Mouse (Mus musculus) layer of hippocampus, adult 18-20 months (tissue): ENCODE results near the gene Filip1. TPM values are rescaled to one million over a fixed set of nuclear protein-coding genes. Genes with fewer than 3 reads are reported as not detected.
"Not testable (repeated sequence)": the region's sequence is repeated elsewhere in the genome, so short reads cannot be mapped to it uniquely, and the experiment has no call there.

Source experiments
- DNase-seq, 2 experiments: peaks; one replicate each; pipeline ENCODE4 v3.0.0; 2022; ENCODE audit warnings: low spot score in 2 of 2
- long read RNA-seq: library from polyadenylated mRNA; stranded (forward); transcript quantifications from one replicate; pipeline ENCODE4 v2.0.0, GENCODE M21; 2021
- total RNA-seq, 2 experiments: library from RNA; stranded (reverse); gene quantifications; 2 replicates each; pipeline ENCODE4 v1.2.3; 2021

Filip1 gene
- 10 to 100 TPM; 10.6 to 13.1 TPM for total RNA-seq
- long read RNA-seq, partial matches to known transcripts, result 4 of 6 reads
- long read RNA-seq, other reads (novel, unspliced or antisense), result 2 of 6 reads

- DNase-seq, result no peak
These were observed at the start of gene Filip1 for GRCm38 (mm10) chr9:80012751-80013150. Gene Filip1, minus strand, starts transcription at chr9:80012851.

- no peak for DNase-seq
These were observed 45.0 kb upstream of the Filip1 start for GRCm38 (mm10) chr9:80057690-80058089.

- no peak for DNase-seq
These were observed 40.3 kb upstream of the Filip1 start for GRCm38 (mm10) chr9:80052951-80053350.

GRCm38 (mm10) chr9:80049271-80049670 lies 36.6 kb upstream of the Filip1 start:
- DNase-seq, result not testable (repeated sequence)

- DNase-seq, result not testable (repeated sequence)
These were observed 31.6 kb upstream of the Filip1 start for GRCm38 (mm10) chr9:80044301-80044700.

- no peak for DNase-seq
These were observed 26.7 kb upstream of the Filip1 start for GRCm38 (mm10) chr9:80039296-80039815.

GRCm38 (mm10) chr9:80037997-80038383 lies 25.3 kb upstream of the Filip1 start:
- DNase-seq, result no peak

GRCm38 (mm10) chr9:80037262-80037996 lies 24.8 kb upstream of the Filip1 start:
- no peak for DNase-seq

GRCm38 (mm10) chr9:80026581-80027021 lies 13.9 kb upstream of the Filip1 start:
- DNase-seq, result no peak

- peak in 1 of 2 experiments; percentile 71 for DNase-seq
These were observed 13.4 kb upstream of the Filip1 start for GRCm38 (mm10) chr9:80026017-80026416.

- DNase-seq, result not testable (repeated sequence)
These were observed 12.7 kb upstream of the Filip1 start for GRCm38 (mm10) chr9:80025347-80025746.

GRCm38 (mm10) chr9:80022821-80023220 lies 10.2 kb upstream of the Filip1 start:
- peak in 1 of 2 experiments; percentile 43 for DNase-seq

GRCm38 (mm10) chr9:80021648-80022047 lies 9.0 kb upstream of the Filip1 start:
- DNase-seq, result peak in 1 of 2 experiments; percentile 22

GRCm38 (mm10) chr9:80020429-80020828 lies 7.8 kb upstream of the Filip1 start:
- DNase-seq, result no peak

GRCm38 (mm10) chr9:80012016-80012415 lies 635 bp downstream of the Filip1 start:
- no peak for DNase-seq

- DNase-seq, result peak; percentile 70 to 94
These were observed 10.1 kb downstream of the Filip1 start for GRCm38 (mm10) chr9:80002394-80003188.

GRCm38 (mm10) chr9:79997282-79997681 lies 15.4 kb downstream of the Filip1 start:
- no peak for DNase-seq

- no peak for DNase-seq
These were observed 18.4 kb downstream of the Filip1 start for GRCm38 (mm10) chr9:79994296-79994695.

GRCm38 (mm10) chr9:79993066-79993465 lies 19.6 kb downstream of the Filip1 start:
- DNase-seq, result no peak

GRCm38 (mm10) chr9:79990456-79991017 lies 22.1 kb downstream of the Filip1 start:
- no peak for DNase-seq

- DNase-seq, result no peak
These were observed 22.9 kb downstream of the Filip1 start for GRCm38 (mm10) chr9:79989703-79990102.
